Mouse (Mus musculus) cerebellum, adult 2 months (tissue): Measurements from ENCODE around the gene Kcng1. TPM values are rescaled to one million over a fixed set of nuclear protein-coding genes. Genes with fewer than 3 reads are reported as not detected.

ENCODE experiments used
- DNase-seq, 2 experiments: peaks; one replicate each; pipeline ENCODE4 v3.0.0; 2021
- H3K27ac ChIP-seq: fragments of 200-500 bp; 2 replicates; pipeline ENCODE4 v1.5.1; 2012; ENCODE audit warnings: low read length, control low read depth, inconsistent platforms; ENCODE audit not compliant: insufficient read depth
- H3K27me3 ChIP-seq: fragments of 200-500 bp; 2 replicates; pipeline ENCODE4 v1.6.1; 2012; ENCODE audit warnings: inconsistent platforms, mild to moderate bottlenecking, low read length, moderate library complexity; ENCODE audit not compliant: control insufficient read depth, insufficient read depth
- H3K4me1 ChIP-seq: fragments of 200-500 bp; 2 replicates; pipeline ENCODE4 v1.6.1; 2011; ENCODE audit warnings: low read length; ENCODE audit not compliant: control insufficient read depth, insufficient read depth
- H3K4me3 ChIP-seq: fragments of 200-500 bp; replicated peaks from 2 replicates; pipeline ENCODE3; 2011; ENCODE audit warnings: mild to moderate bottlenecking, low read depth, low read length, control low read depth; ENCODE audit not compliant: insufficient read depth
- CTCF ChIP-seq: fragments of 200-500 bp; IDR thresholded peaks from 2 replicates; pipeline ENCODE4 v1.5.1; 2011; ENCODE audit warnings: low read depth, mild to moderate bottlenecking, control low read depth, low read length, moderate library complexity, borderline replicate concordance; ENCODE audit not compliant: insufficient read depth
- POLR2A ChIP-seq: fragments of 200-500 bp; IDR thresholded peaks from 2 replicates; pipeline ENCODE4 v1.6.1; 2011; ENCODE audit warnings: low read length, control low read depth, borderline replicate concordance; ENCODE audit not compliant: insufficient read depth
- WGBS: fragments of 180-500 bp; shearing (Covaris S2); methylation state at CpG from one replicate; pipeline ENCODE4 v1.1.7; 2018; 5-methylcytosine and 5-hydroxymethylcytosine counted together
- polyA plus RNA-seq: library from polyadenylated mRNA; depleted of rRNA; stranded (reverse); fragments of >200 nt; gene quantifications from 2 replicates; pipeline ENCODE4 v1.2.3, GENCODE M21; 2012; rRNA removed

Kcng1 gene
- polyA plus RNA-seq, 1 experiment = 1.5 TPM

DNA sequence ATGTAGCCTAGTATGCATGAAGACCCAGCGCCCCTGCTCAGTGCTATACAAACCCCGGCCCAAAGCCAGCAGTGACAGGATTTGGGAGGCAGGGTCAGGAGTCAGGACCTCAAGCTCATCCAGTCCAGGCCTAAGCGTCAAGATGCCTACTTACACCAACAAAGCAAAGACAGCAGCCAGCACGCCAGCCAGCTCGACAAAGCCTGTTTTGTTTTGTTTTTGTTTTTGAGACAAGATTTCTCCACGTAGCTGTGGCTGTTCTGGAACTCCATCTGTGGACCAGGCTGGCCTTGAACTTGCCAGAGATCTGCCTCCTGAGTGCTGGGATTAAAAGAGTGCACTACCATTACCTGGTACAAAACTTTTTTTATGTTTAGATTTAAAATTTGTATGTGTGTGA is 58.2 kb downstream of the Kcng1 start:
- Histone ChIP-seq H3K4me3 (no peak overlapping the region), H3K4me1 (no peaks in the 10 kb centered on the region), H3K27me3 (no peaks in the 10 kb centered on the region), H3K27ac (no peak overlapping the region)
- 87% methylated on average over 6 of the region's 6 CpGs for WGBS
- no peak for DNase-seq
- TF ChIP-seq POLR2A (no peak), CTCF (no peak)

DNA sequence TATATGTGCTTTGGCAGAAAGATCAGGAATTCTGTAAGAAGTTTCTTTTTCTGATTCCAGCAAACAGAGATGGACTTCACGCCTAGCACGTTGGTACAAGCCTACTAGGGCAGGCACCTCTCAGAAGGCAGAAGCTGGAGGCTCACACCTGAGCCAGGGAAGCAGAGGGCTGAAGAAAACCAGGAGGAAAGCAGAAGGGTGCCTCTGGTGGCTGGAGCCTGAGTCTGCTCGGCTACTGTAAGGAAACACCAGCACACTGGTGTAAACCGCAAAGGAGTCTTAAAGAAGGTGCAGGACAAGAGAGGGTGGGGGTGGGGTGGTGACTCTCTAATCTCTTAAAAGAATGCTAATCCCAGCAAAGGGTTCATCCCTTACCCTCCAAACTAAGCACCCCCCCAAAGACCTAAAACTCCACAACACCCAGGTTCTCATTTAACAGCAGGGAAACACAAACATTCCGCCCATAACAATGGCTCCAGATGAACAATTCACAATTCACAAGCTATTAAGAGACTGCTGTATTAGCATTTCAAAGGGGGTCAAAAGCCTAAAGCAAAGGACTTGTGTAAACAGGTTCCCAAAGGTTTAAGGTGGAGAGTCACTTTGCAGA is 67.6 kb downstream of the Kcng1 start:
- 63% methylated on average over 5 of the region's 5 CpGs for WGBS
- no peak for TF ChIP-seq CTCF
- no peak for TF ChIP-seq POLR2A
- Histone ChIP-seq H3K27ac (no peak overlapping the region), H3K4me3 (no peak overlapping the region), H3K27me3 (no peaks in the 10 kb centered on the region), H3K4me1 (no peaks in the 10 kb centered on the region)
- DNase-seq = no peak

Other genes with a start within 250 kb of the Kcng1 start
- 5.3 and 5.7 TPM in 2 replicates for gene Pard6b, start 200.7 kb downstream of the Kcng1 start, polyA plus RNA-seq
- gene Adnp, start 74.6 kb downstream of the Kcng1 start, polyA plus RNA-seq = 25.9 and 33.0 TPM in 2 replicates
- gene Gm20716, start 51.4 kb downstream of the Kcng1 start, polyA plus RNA-seq = 36.1 and 39.9 TPM in 2 replicates
- 26.7 and 28.1 TPM in 2 replicates for gene Dpm1, start 51.1 kb downstream of the Kcng1 start, polyA plus RNA-seq
- 13.4 and 14.1 TPM in 2 replicates for gene Mocs3, start 51.1 kb downstream of the Kcng1 start, polyA plus RNA-seq